Mouse (Mus musculus) olfactory bulb, adult 2 months (tissue): ENCODE results near the gene Speer4d.
"Not testable (repeated sequence)": the region's sequence is repeated elsewhere in the genome, so short reads cannot be mapped to it uniquely, and the experiment has no call there.

Source experiments
- CTCF ChIP-seq: fragments of 200-500 bp; IDR thresholded peaks from 2 replicates; pipeline ENCODE4 v1.5.1; 2012; ENCODE audit warnings: low read depth, mild to moderate bottlenecking, low read length, moderate library complexity; ENCODE audit not compliant: insufficient read depth
- POLR2A ChIP-seq: fragments of 200-500 bp; IDR thresholded peaks from 2 replicates; pipeline ENCODE4 v1.6.1; 2012; ENCODE audit warnings: mild to moderate bottlenecking, low read depth, low read length, moderate library complexity; ENCODE audit not compliant: insufficient read depth

- not testable (repeated sequence) for TF ChIP-seq POLR2A, CTCF
These were observed 12.2 kb upstream of the Speer4d start for GRCm38 (mm10) chr5:15606677-15607076.
